Mouse (Mus musculus): Measurements from ENCODE around the gene Ccl27a. TPM values are rescaled to one million over a fixed set of nuclear protein-coding genes. Genes with fewer than 3 reads are reported as not detected.
A peak's percentile ranks its signal among the peaks of the same experiment; 100 is the strongest.

The Ccl27a gene
- total and polyA plus RNA-seq, 3 experiments: 6.4 to 12.1 TPM; not detected in 1

- Histone ChIP-seq H3K79me2 (ENCODE audit: control insufficient read depth, insufficient read depth, low read length, poor library complexity) (peaks cover 15% of the 10 kb centered on the region), H3K4me1 (ENCODE audit: control insufficient read depth in 1 of 2, insufficient read depth in 2 of 2, low read length in 2 of 2) (peaks cover 2 to 29% of the 10 kb centered on the region in 2 experiments), H3K27me3 (ENCODE audit: control insufficient read depth in 1 of 2, insufficient read depth in 2 of 2, low read length in 2 of 2) (no peaks in the 10 kb centered on the region), H3K9ac (ENCODE audit: control insufficient read depth, low read depth, low read length, poor library complexity, severe bottlenecking) (peak overlapping the region; percentile 75), H3K4me3 (ENCODE audit: control insufficient read depth in 1 of 2, insufficient read depth in 1 of 2, low read depth in 2 of 2, low read length in 2 of 2) (peak overlapping the region; percentile 67 to 68), H3K36me3 (ENCODE audit: control insufficient read depth in 1 of 2, insufficient read depth in 2 of 2, low read length in 2 of 2) (peaks cover 0 to 27% of the 10 kb centered on the region in 2 experiments; a peak in 2 of 4 replicates), H3K27ac (ENCODE audit: control insufficient read depth, low read depth, low read length) (peak overlapping the region; percentile 51), H3K9me3 (replicated peaks; ENCODE audit: insufficient read depth, low read length) (no peaks in the 10 kb centered on the region)
- peak; percentile 65 for DNase-seq (ENCODE audit: low read depth, low spot score)
- TF ChIP-seq USF1 (IDR thresholded peaks at IDR 0.05; ENCODE audit: low read depth, low read length) (peak; percentile 66), MEF2A (IDR thresholded peaks at IDR 0.05; ENCODE audit: extremely low read depth, insufficient replicate concordance, low read depth, low read length, poor library complexity, severe bottlenecking) (no peak), MYC (IDR thresholded peaks at IDR 0.05; ENCODE audit: low read depth, low read length) (peak; percentile 80), RCOR1 (IDR thresholded peaks at IDR 0.05; ENCODE audit: low read depth, low read length) (peak; percentile 44; the same call in 1 of the 2 replicates), NELFE (IDR thresholded peaks at IDR 0.05; ENCODE audit: low read depth, low read length) (no peak), MYB (IDR thresholded peaks at IDR 0.05; ENCODE audit: low read depth, low read length) (no peak), ZNF384 (IDR thresholded peaks at IDR 0.05; ENCODE audit: low read depth, low read length) (0 out of 2 replicates have a peak, but pooled peaks have one; percentile 5), MAX (IDR thresholded peaks at IDR 0.05; ENCODE audit: low read length) (peak; percentile 88), MXI1 (IDR thresholded peaks at IDR 0.05; ENCODE audit: low read depth, low read length) (peak; percentile 94), CTCF (IDR thresholded peaks at IDR 0.05 in 2 of 3, conservative IDR thresholded peaks at IDR 0.05 in 1 of 3; ENCODE audit: control insufficient read depth in 1 of 3, insufficient read depth in 1 of 3, low read depth in 2 of 3, low read length in 3 of 3, poor library complexity in 1 of 3, severe bottlenecking in 1 of 3) (peak in 2 of 3 experiments; percentile 19 to 29; a peak in 3 of 6 replicates), SIN3A (IDR thresholded peaks at IDR 0.05; ENCODE audit: low read length) (peak; percentile 32), MAZ (IDR thresholded peaks at IDR 0.05; ENCODE audit: low read depth, low read length) (0 out of 2 replicates have a peak, but pooled peaks have one; percentile 29)
Observed at GRCm38 (mm10) chr4:41740380-41741157, 33.5 kb downstream of the Ccl27a start.

- peaks cover 2 to 29% of the 10 kb centered on the region in 2 experiments for H3K4me1 ChIP-seq (ENCODE audit: control insufficient read depth in 1 of 2, insufficient read depth in 2 of 2, low read length in 2 of 2)
- H3K9ac ChIP-seq (ENCODE audit: control insufficient read depth, low read depth, low read length, poor library complexity, severe bottlenecking): no peak overlapping the region
- TF ChIP-seq MYC (IDR thresholded peaks at IDR 0.05; ENCODE audit: low read depth, low read length): no peak
- no peak for TF ChIP-seq NELFE (IDR thresholded peaks at IDR 0.05; ENCODE audit: low read depth, low read length)
- no peak for TF ChIP-seq ZC3H11A (IDR thresholded peaks at IDR 0.05; ENCODE audit: low read depth, low read length)
- no peak for TF ChIP-seq TCF12 (IDR thresholded peaks at IDR 0.05; ENCODE audit: low read depth, low read length)
- no peak for TF ChIP-seq CTCF (IDR thresholded peaks at IDR 0.05 in 2 of 3, conservative IDR thresholded peaks at IDR 0.05 in 1 of 3; ENCODE audit: control insufficient read depth in 1 of 3, insufficient read depth in 1 of 3, low read depth in 2 of 3, low read length in 3 of 3, poor library complexity in 1 of 3, severe bottlenecking in 1 of 3)
- no peak for TF ChIP-seq RAD21 (IDR thresholded peaks at IDR 0.05; ENCODE audit: low read depth, low read length)
- TF ChIP-seq TAL1 (IDR thresholded peaks at IDR 0.05; ENCODE audit: low read length): no peak
- no peak for TF ChIP-seq USF2 (IDR thresholded peaks at IDR 0.05; ENCODE audit: borderline replicate concordance in 1 of 2, insufficient read depth in 1 of 2, low read depth in 1 of 2, low read length in 2 of 2)
- no peak for TF ChIP-seq GABPA (IDR thresholded peaks at IDR 0.05; ENCODE audit: low read depth, low read length)
- no peak for DNase-seq (ENCODE audit: low read depth, low spot score)
- H3K36me3 ChIP-seq (ENCODE audit: control insufficient read depth in 1 of 2, insufficient read depth in 2 of 2, low read length in 2 of 2): peaks cover 0 to 27% of the 10 kb centered on the region in 2 experiments; a peak in 2 of 4 replicates
- H3K9me3 ChIP-seq (replicated peaks; ENCODE audit: insufficient read depth, low read length): no peaks in the 10 kb centered on the region
- no peaks in the 10 kb centered on the region for H3K27me3 ChIP-seq (ENCODE audit: control insufficient read depth in 1 of 2, insufficient read depth in 2 of 2, low read length in 2 of 2)
- no peak overlapping the region for H3K27ac ChIP-seq (ENCODE audit: control insufficient read depth, low read depth, low read length)
- peaks cover 15% of the 10 kb centered on the region for H3K79me2 ChIP-seq (ENCODE audit: control insufficient read depth, insufficient read depth, low read length, poor library complexity)
- no peak overlapping the region for H3K4me3 ChIP-seq (ENCODE audit: control insufficient read depth in 1 of 2, insufficient read depth in 1 of 2, low read depth in 2 of 2, low read length in 2 of 2)
Observed at GRCm38 (mm10) chr4:41739260-41739659, 34.8 kb downstream of the Ccl27a start.
